Mouse (Mus musculus) brown adipose tissue, adult 24 weeks (tissue): Measurements from ENCODE around the gene Gm11639. TPM values are rescaled to one million over a fixed set of nuclear protein-coding genes. Genes with fewer than 3 reads are reported as not detected.

Experiments used
- H3K27ac ChIP-seq: fragments of 200-500 bp; replicated peaks from 2 replicates; pipeline ENCODE4 v1.5.1; 2012; ENCODE audit warnings: low read depth, mild to moderate bottlenecking, low read length
- H3K4me1 ChIP-seq: fragments of 200-500 bp; 2 replicates; pipeline ENCODE4 v1.6.1; 2012; ENCODE audit warnings: low read length, mixed read lengths; ENCODE audit not compliant: control insufficient read depth, insufficient read depth, insufficient read length
- H3K4me3 ChIP-seq: fragments of 200-500 bp; 2 replicates; pipeline ENCODE4 v1.5.1; 2012; ENCODE audit warnings: low read depth, mild to moderate bottlenecking, low read length, moderate library complexity; ENCODE audit not compliant: insufficient read depth
- polyA plus RNA-seq: library from polyadenylated mRNA; stranded (reverse); fragments of >200 nt; gene quantifications from 2 replicates; pipeline ENCODE4 v1.2.4, GENCODE M21; 2012; ENCODE audit not compliant: missing spikeins, insufficient read depth, insufficient read length

Gene Gm11639
- polyA plus RNA-seq, 1 experiment: not detected

- Histone ChIP-seq H3K27ac (no peak overlapping the region), H3K4me1 (no peaks in the 10 kb centered on the region), H3K4me3 (no peak overlapping the region)
Measured at GRCm38 (mm10) chr11:105149766-105150165, 464.3 kb downstream of the Gm11639 start.

- Histone ChIP-seq H3K4me3 (no peak overlapping the region), H3K4me1 (no peaks in the 10 kb centered on the region), H3K27ac (no peak overlapping the region)
Measured at GRCm38 (mm10) chr11:105150691-105151090, 465.2 kb downstream of the Gm11639 start.

- H3K4me3 ChIP-seq: no peak overlapping the region
- H3K4me1 ChIP-seq: no peaks in the 10 kb centered on the region
- no peak overlapping the region for H3K27ac ChIP-seq
Measured at GRCm38 (mm10) chr11:105151226-105152016, 465.9 kb downstream of the Gm11639 start.

GRCm38 (mm10) chr11:105152017-105152300 is 466.5 kb downstream of the Gm11639 start:
- Histone ChIP-seq H3K4me1 (no peaks in the 10 kb centered on the region), H3K4me3 (no peak overlapping the region), H3K27ac (no peak overlapping the region)

- no peaks in the 10 kb centered on the region for H3K4me1 ChIP-seq
- H3K27ac ChIP-seq: no peak overlapping the region
- no peak overlapping the region for H3K4me3 ChIP-seq
Measured at GRCm38 (mm10) chr11:105152357-105152899, 466.9 kb downstream of the Gm11639 start.

GRCm38 (mm10) chr11:105153068-105153833 is 467.7 kb downstream of the Gm11639 start:
- Histone ChIP-seq H3K4me1 (no peaks in the 10 kb centered on the region), H3K27ac (no peak overlapping the region), H3K4me3 (no peak overlapping the region)

- H3K27ac ChIP-seq: no peak overlapping the region
- H3K4me3 ChIP-seq: no peak overlapping the region
- no peaks in the 10 kb centered on the region for H3K4me1 ChIP-seq
Measured at GRCm38 (mm10) chr11:105155915-105156314, 470.4 kb downstream of the Gm11639 start.

- Histone ChIP-seq H3K4me1 (no peaks in the 10 kb centered on the region), H3K4me3 (no peak overlapping the region), H3K27ac (no peak overlapping the region)
Measured at GRCm38 (mm10) chr11:105156748-105157267, 471.3 kb downstream of the Gm11639 start.

- H3K4me1 ChIP-seq: no peaks in the 10 kb centered on the region
- H3K27ac ChIP-seq: no peak overlapping the region
- H3K4me3 ChIP-seq: no peak overlapping the region
Measured at GRCm38 (mm10) chr11:105158047-105158446, 472.5 kb downstream of the Gm11639 start.

GRCm38 (mm10) chr11:105159673-105160360 is 474.3 kb downstream of the Gm11639 start:
- H3K4me3 ChIP-seq: no peak overlapping the region
- no peaks in the 10 kb centered on the region for H3K4me1 ChIP-seq
- H3K27ac ChIP-seq: no peak overlapping the region

GRCm38 (mm10) chr11:105161411-105161810 is 475.9 kb downstream of the Gm11639 start:
- no peaks in the 10 kb centered on the region for H3K4me1 ChIP-seq
- no peak overlapping the region for H3K4me3 ChIP-seq
- no peak overlapping the region for H3K27ac ChIP-seq

- Histone ChIP-seq H3K4me3 (no peak overlapping the region), H3K4me1 (no peaks in the 10 kb centered on the region), H3K27ac (no peak overlapping the region)
Measured at GRCm38 (mm10) chr11:105164516-105165510, 479.3 kb downstream of the Gm11639 start.

- H3K27ac ChIP-seq: no peak overlapping the region
- H3K4me1 ChIP-seq: no peaks in the 10 kb centered on the region
- no peak overlapping the region for H3K4me3 ChIP-seq
Measured at GRCm38 (mm10) chr11:105166780-105167179, 481.3 kb downstream of the Gm11639 start.
